Mouse (Mus musculus) bone marrow, adult 2 months (tissue): ENCODE data around the gene Fig4.

Experiments used
- CTCF ChIP-seq: fragments of 200-500 bp; IDR thresholded peaks from 2 replicates; pipeline ENCODE4 v1.5.1; 2011; ENCODE audit warnings: low read length, control low read depth; ENCODE audit not compliant: control insufficient read depth, insufficient read depth
- POLR2A ChIP-seq: fragments of 200-500 bp; IDR thresholded peaks from 2 replicates; pipeline ENCODE4 v1.6.1; 2011; ENCODE audit warnings: low read depth, mild to moderate bottlenecking, control low read depth, low read length, borderline replicate concordance; ENCODE audit not compliant: control insufficient read depth

DNA sequence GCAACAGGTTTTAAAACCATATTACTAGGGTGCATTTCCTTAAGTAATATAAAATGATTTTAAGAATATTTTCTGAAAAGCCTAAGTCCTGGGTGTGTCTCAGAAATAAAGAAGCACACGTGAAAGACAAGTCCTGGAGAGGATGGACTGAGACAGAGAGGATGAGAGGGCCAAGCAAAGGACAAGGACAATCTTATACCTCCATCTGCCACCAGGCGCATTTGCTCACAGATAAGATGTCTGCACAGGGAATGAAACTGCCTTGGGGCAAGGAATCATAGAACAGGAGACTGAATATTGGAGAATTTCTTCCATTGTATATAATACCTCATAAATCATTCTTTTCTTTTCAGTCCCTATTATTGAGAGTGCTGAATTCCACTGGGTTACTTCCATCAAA lies 67.0 kb downstream of the Fig4 start:
- TF ChIP-seq CTCF (no peak), POLR2A (no peak)
